Mouse (Mus musculus) CH12.LX (cell line): ENCODE results near the gene Ttn. TPM values are rescaled to one million over a fixed set of nuclear protein-coding genes. Genes with fewer than 3 reads are reported as not detected.

Source experiments
- DNase-seq: peaks from one replicate; pipeline ENCODE4 v3.0.0-alpha.2; 2013; ENCODE audit errors: extremely low read depth
- H3K27ac ChIP-seq: 2 replicates; pipeline ENCODE4 v1.5.1; 2012; ENCODE audit warnings: low read depth, mild to moderate bottlenecking, control low read depth, moderate library complexity; ENCODE audit not compliant: insufficient read depth
- H3K27me3 ChIP-seq: replicated peaks from 2 replicates; pipeline ENCODE3; 2012; ENCODE audit warnings: inconsistent platforms
- H3K36me3 ChIP-seq, 2 experiments: replicated peaks in 1 of 2; 2 replicates each; pipeline versions ENCODE3 to v1.6.1; 2012; ENCODE audit warnings: inconsistent platforms in 1 of 2, low read length in 1 of 2, mild to moderate bottlenecking in 1 of 2, mixed read lengths in 1 of 2, moderate library complexity in 1 of 2; ENCODE audit not compliant: control insufficient read depth in 1 of 2, insufficient read depth in 1 of 2
- H3K4me1 ChIP-seq, 2 experiments: 2 replicates each; pipeline ENCODE4 v1.6.1; 2012; ENCODE audit warnings: inconsistent platforms in 1 of 2, moderate library complexity in 1 of 2; ENCODE audit not compliant: insufficient read depth in 2 of 2, control insufficient read depth in 1 of 2
- H3K4me2 ChIP-seq: 2 replicates; pipeline ENCODE4 v1.6.1; 2012; ENCODE audit warnings: low read depth, mild to moderate bottlenecking, control low read depth; ENCODE audit not compliant: poor library complexity, insufficient read depth, severe bottlenecking
- H3K4me3 ChIP-seq, 3 experiments: fragments of 150-350 bp in 1 of 3; sonication (generic) in 1 of 3; replicated peaks in 1 of 3; 2 replicates each; pipeline versions ENCODE3 to v1.5.1; 2011 to 2012; ENCODE audit warnings: low read depth in 2 of 3, low read length in 2 of 3, mild to moderate bottlenecking in 2 of 3, moderate library complexity in 2 of 3, control low read depth in 1 of 3, improper control_type of control experiment in 1 of 3, inconsistent platforms in 1 of 3, mixed read lengths in 1 of 3; ENCODE audit not compliant: poor library complexity in 1 of 3
- H3K79me2 ChIP-seq: replicated peaks from 2 replicates; pipeline ENCODE4 v1.6.1; 2012; ENCODE audit warnings: mild to moderate bottlenecking, moderate library complexity; ENCODE audit not compliant: control insufficient read depth, poor library complexity, insufficient read depth, severe bottlenecking; ENCODE audit errors: extremely low read depth
- H3K9ac ChIP-seq: 2 replicates; pipeline ENCODE4 v1.6.1; 2012; ENCODE audit warnings: low read depth, mild to moderate bottlenecking, control low read depth, moderate library complexity; ENCODE audit not compliant: insufficient read depth
- H3K9me3 ChIP-seq: replicated peaks from 2 replicates; pipeline ENCODE3; 2012; ENCODE audit warnings: low read length, inconsistent platforms, mixed read lengths
- BHLHE40 ChIP-seq: IDR thresholded peaks from 2 replicates; pipeline ENCODE4 v1.6.1; 2011; ENCODE audit warnings: mild to moderate bottlenecking, low read depth, low read length, improper control_type of control experiment
- CHD1 ChIP-seq: IDR thresholded peaks from 2 replicates; pipeline ENCODE4 v1.6.1; 2012; ENCODE audit warnings: low read depth, low read length, improper control_type of control experiment, inconsistent platforms
- CHD2 ChIP-seq: IDR thresholded peaks from 2 replicates; pipeline ENCODE4 v1.6.1; 2011; ENCODE audit warnings: low read length, improper control_type of control experiment
- CTCF ChIP-seq, 2 experiments: IDR thresholded peaks in 1 of 2; conservative IDR thresholded peaks in 1 of 2; 2 replicates each; pipeline ENCODE4 v1.5.1; 2011 to 2012; ENCODE audit warnings: low read depth in 2 of 2, low read length in 2 of 2, improper control_type of control experiment in 1 of 2, inconsistent platforms in 1 of 2, mild to moderate bottlenecking in 1 of 2, moderate library complexity in 1 of 2
- E2F4 ChIP-seq: IDR thresholded peaks from 2 replicates; pipeline ENCODE4 v1.6.1; 2011; ENCODE audit warnings: low read depth, low read length, improper control_type of control experiment; ENCODE audit not compliant: insufficient replicate concordance
- ELF1 ChIP-seq: IDR thresholded peaks from 2 replicates; pipeline ENCODE4 v1.6.1; 2014; ENCODE audit warnings: low read depth, mild to moderate bottlenecking, inconsistent platforms, low read length, improper control_type of control experiment
- EP300 ChIP-seq: IDR thresholded peaks from 2 replicates; pipeline ENCODE4 v1.6.1; 2011; ENCODE audit warnings: low read length, improper control_type of control experiment
- ETS1 ChIP-seq: conservative IDR thresholded peaks from 2 replicates; pipeline ENCODE4 v1.6.1; 2012; ENCODE audit warnings: low read depth, mild to moderate bottlenecking, inconsistent platforms, low read length, improper control_type of control experiment, moderate library complexity
- GABPA ChIP-seq: IDR thresholded peaks from 2 replicates; pipeline ENCODE4 v1.6.1; 2012; ENCODE audit warnings: low read depth, low read length, improper control_type of control experiment, inconsistent platforms; ENCODE audit not compliant: insufficient replicate concordance
- HCFC1 ChIP-seq: IDR thresholded peaks from 2 replicates; pipeline ENCODE4 v1.6.1; 2012; ENCODE audit warnings: low read depth, mild to moderate bottlenecking, inconsistent platforms, low read length, improper control_type of control experiment
- IRF4 ChIP-seq: IDR thresholded peaks from 2 replicates; pipeline ENCODE4 v1.6.1; 2014; ENCODE audit warnings: low read depth, mild to moderate bottlenecking, inconsistent platforms, low read length, improper control_type of control experiment
- JUN ChIP-seq: IDR thresholded peaks from 2 replicates; pipeline ENCODE4 v1.6.1; 2011; ENCODE audit warnings: low read depth, mild to moderate bottlenecking, low read length, improper control_type of control experiment, moderate library complexity; ENCODE audit not compliant: insufficient read depth
- MAFK ChIP-seq: IDR thresholded peaks from 2 replicates; pipeline ENCODE4 v1.6.1; 2011; ENCODE audit warnings: low read length, improper control_type of control experiment; ENCODE audit not compliant: insufficient replicate concordance
- MAX ChIP-seq: IDR thresholded peaks from 2 replicates; pipeline ENCODE4 v1.6.1; 2011; ENCODE audit warnings: low read length, improper control_type of control experiment
- MAZ ChIP-seq: IDR thresholded peaks from 2 replicates; pipeline ENCODE4 v1.6.1; 2012; ENCODE audit warnings: low read depth, mild to moderate bottlenecking, inconsistent platforms, low read length, improper control_type of control experiment, moderate library complexity
- MEF2A ChIP-seq: IDR thresholded peaks from 2 replicates; pipeline ENCODE4 v1.6.1; 2014; ENCODE audit warnings: low read depth, mild to moderate bottlenecking, inconsistent platforms, low read length, improper control_type of control experiment, borderline replicate concordance
- MYC ChIP-seq: IDR thresholded peaks from 2 replicates; pipeline ENCODE4 v1.6.1; 2011; ENCODE audit warnings: low read depth, mild to moderate bottlenecking, improper control_type of control experiment, low read length
- NELFE ChIP-seq: IDR thresholded peaks from 2 replicates; pipeline ENCODE4 v1.6.1; 2011; ENCODE audit warnings: low read depth, low read length, improper control_type of control experiment
- NRF1 ChIP-seq: IDR thresholded peaks from 2 replicates; pipeline ENCODE4 v1.6.1; 2014; ENCODE audit warnings: low read depth, mild to moderate bottlenecking, inconsistent platforms, low read length, improper control_type of control experiment, moderate library complexity
- PAX5 ChIP-seq: IDR thresholded peaks from 2 replicates; pipeline ENCODE4 v1.6.1; 2012; ENCODE audit warnings: low read length, inconsistent platforms, mixed read lengths
- POLR2A ChIP-seq: IDR thresholded peaks from 2 replicates; pipeline ENCODE4 v1.6.1; 2011; ENCODE audit warnings: low read depth, mild to moderate bottlenecking, improper control_type of control experiment, low read length
- POLR2AphosphoS2 ChIP-seq: IDR thresholded peaks from 2 replicates; pipeline ENCODE4 v1.6.1; 2011; ENCODE audit warnings: low read depth, low read length, improper control_type of control experiment
- RAD21 ChIP-seq: IDR thresholded peaks from 2 replicates; pipeline ENCODE4 v1.6.1; 2011; ENCODE audit warnings: low read depth, mild to moderate bottlenecking, low read length, improper control_type of control experiment, moderate library complexity
- SIN3A ChIP-seq: IDR thresholded peaks from 2 replicates; pipeline ENCODE4 v1.6.1; 2012; ENCODE audit warnings: low read length, improper control_type of control experiment, inconsistent platforms
- SMC3 ChIP-seq: IDR thresholded peaks from 2 replicates; pipeline ENCODE4 v1.6.1; 2011; ENCODE audit warnings: low read depth, low read length, improper control_type of control experiment
- TBP ChIP-seq: conservative IDR thresholded peaks from 2 replicates; pipeline ENCODE4 v1.6.1; 2011; ENCODE audit warnings: low read depth, low read length, improper control_type of control experiment
- TCF12 ChIP-seq: IDR thresholded peaks from 2 replicates; pipeline ENCODE4 v1.6.1; 2014; ENCODE audit warnings: low read depth, mild to moderate bottlenecking, inconsistent platforms, low read length, improper control_type of control experiment
- UBTF ChIP-seq: IDR thresholded peaks from 2 replicates; pipeline ENCODE4 v1.6.1; 2012; ENCODE audit warnings: low read depth, mild to moderate bottlenecking, inconsistent platforms, low read length, improper control_type of control experiment, moderate library complexity
- USF1 ChIP-seq: IDR thresholded peaks from 2 replicates; pipeline ENCODE4 v1.6.1; 2014; ENCODE audit warnings: low read depth, mild to moderate bottlenecking, inconsistent platforms, low read length, improper control_type of control experiment
- USF2 ChIP-seq: conservative IDR thresholded peaks from 2 replicates; pipeline ENCODE4 v1.6.1; 2011; ENCODE audit warnings: low read depth, low read length, improper control_type of control experiment
- ZC3H11A ChIP-seq: IDR thresholded peaks from 2 replicates; pipeline ENCODE4 v1.6.1; 2012; ENCODE audit warnings: low read depth, mild to moderate bottlenecking, inconsistent platforms, low read length, improper control_type of control experiment
- ZKSCAN1 ChIP-seq: IDR thresholded peaks from 2 replicates; pipeline ENCODE4 v1.6.1; 2012; ENCODE audit warnings: low read depth, inconsistent platforms, low read length, improper control_type of control experiment, borderline replicate concordance
- ZMIZ1 ChIP-seq: IDR thresholded peaks from 2 replicates; pipeline ENCODE4 v1.6.1; 2012; ENCODE audit warnings: low read depth, mild to moderate bottlenecking, inconsistent platforms, low read length, improper control_type of control experiment
- ZNF384 ChIP-seq: IDR thresholded peaks from 2 replicates; pipeline ENCODE4 v1.6.1; 2012; ENCODE audit warnings: low read depth, low read length, improper control_type of control experiment, inconsistent platforms
- dilution Hi-C: fragments of 300-500 bp; cut with MboI; formaldehyde crosslinking; loops from 2 replicates; pipeline ENCODE4 v1.14.3; 2020; ENCODE audit warnings: low sequenced_read_pairs; ENCODE audit not compliant: extremely low pct_unique_long_range_greater_than_20kb, extremely low pct_ligation_motif_present
- in situ Hi-C: fragments of 300-500 bp; cut with MboI; formaldehyde crosslinking; loops from 3 replicates; pipeline ENCODE4 v1.14.3; 2019; ENCODE audit warnings: low sequenced_read_pairs, low pct_ligation_motif_present, low pct_unique_long_range_greater_than_20kb, mixed read lengths
- polyA plus RNA-seq: library from polyadenylated mRNA; unstranded; fragments of >175 nt; gene quantifications from 2 replicates; pipeline ENCODE4 v1.2.1, GENCODE M21; 2012; ENCODE audit warnings: low read depth; ENCODE audit not compliant: insufficient read length
- total RNA-seq, 2 experiments: library from RNA; depleted of rRNA; stranded (reverse); fragments of 300-350 nt in 1 of 2; fragments of >200 nt in 1 of 2; gene quantifications; 2 replicates each; pipeline ENCODE4 v1.2.3; 2012 to 2014

Ttn gene
- total and polyA plus RNA-seq, 3 experiments, result 0.23 to 4.2 (median 0.60) TPM

DNA sequence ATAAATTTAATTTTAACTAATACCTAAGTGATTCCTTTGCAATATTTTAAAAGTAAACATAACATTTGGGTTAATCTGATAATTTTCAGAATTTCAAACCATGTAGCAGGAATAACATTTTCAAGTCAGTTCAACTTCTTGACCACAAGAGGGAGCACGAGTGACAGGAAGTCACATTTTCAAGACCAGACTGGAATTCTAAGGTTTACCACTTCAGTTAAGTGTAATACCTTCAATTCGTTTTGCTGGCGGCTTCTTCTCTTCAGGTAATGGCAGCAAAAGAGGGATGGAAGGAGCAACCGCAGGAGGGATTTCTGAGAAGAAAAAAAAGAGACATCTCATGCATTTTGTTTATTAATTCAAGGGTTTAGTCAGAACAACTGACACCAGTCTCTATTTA lies 115.4 kb downstream of the Ttn start:
- peak; percentile 61 for DNase-seq
- peaks cover 3 to 5% of the 10 kb centered on the region in 2 experiments; a peak in 2 of 4 replicates for H3K4me1 ChIP-seq
- in situ Hi-C loops, result no loop called here
- dilution Hi-C loops, result no loop called here
- no peak overlapping the region for H3K27ac ChIP-seq
- H3K79me2 ChIP-seq, result no peaks in the 10 kb centered on the region
- H3K4me3 ChIP-seq, result no peak overlapping the region
- peak overlapping the region; percentile 29; the same call in 1 of the 2 replicates for H3K4me2 ChIP-seq
- no peaks in the 10 kb centered on the region for H3K27me3 ChIP-seq
- no peak overlapping the region for H3K9ac ChIP-seq
- no peaks in the 10 kb centered on the region for H3K9me3 ChIP-seq
- H3K36me3 ChIP-seq, result no peaks in the 10 kb centered on the region
- TF ChIP-seq UBTF (no peak), IRF4 (0 out of 2 replicates have a peak, but pooled peaks have one; percentile 16), CHD1 (no peak), BHLHE40 (0 out of 2 replicates have a peak, but pooled peaks have one; percentile 11), CTCF (conservative IDR thresholded peaks at IDR 0.05 in 1 of 2, IDR thresholded peaks at IDR 0.05 in 1 of 2; ENCODE audit: low read depth in 2 of 2, low read length in 2 of 2) (peak; percentile 57 to 80), ELF1 (peak; percentile 62), JUN (no peak), GABPA (no peak), NRF1 (no peak), PAX5 (no peak), USF2 (no peak), MYC (0 out of 2 replicates have a peak, but pooled peaks have one; percentile 38), ZKSCAN1 (no peak), USF1 (no peak), ZMIZ1 (no peak), HCFC1 (peak; percentile 25; the same call in 1 of the 2 replicates), E2F4 (no peak), MEF2A (no peak), MAZ (no peak), SIN3A (no peak), NELFE (no peak), POLR2A (no peak), POLR2AphosphoS2 (no peak), TBP (no peak), MAX (0 out of 2 replicates have a peak, but pooled peaks have one; percentile 23), SMC3 (peak; percentile 59), TCF12 (no peak), RAD21 (peak; percentile 65), EP300 (no peak; the same call in 1 of the 2 replicates), ZC3H11A (no peak), ZNF384 (no peak), CHD2 (no peak), MAFK (no peak), ETS1 (no peak)
